8 mouse cellular contexts compared by ENCODE assay signal in the genomic region with DNA sequence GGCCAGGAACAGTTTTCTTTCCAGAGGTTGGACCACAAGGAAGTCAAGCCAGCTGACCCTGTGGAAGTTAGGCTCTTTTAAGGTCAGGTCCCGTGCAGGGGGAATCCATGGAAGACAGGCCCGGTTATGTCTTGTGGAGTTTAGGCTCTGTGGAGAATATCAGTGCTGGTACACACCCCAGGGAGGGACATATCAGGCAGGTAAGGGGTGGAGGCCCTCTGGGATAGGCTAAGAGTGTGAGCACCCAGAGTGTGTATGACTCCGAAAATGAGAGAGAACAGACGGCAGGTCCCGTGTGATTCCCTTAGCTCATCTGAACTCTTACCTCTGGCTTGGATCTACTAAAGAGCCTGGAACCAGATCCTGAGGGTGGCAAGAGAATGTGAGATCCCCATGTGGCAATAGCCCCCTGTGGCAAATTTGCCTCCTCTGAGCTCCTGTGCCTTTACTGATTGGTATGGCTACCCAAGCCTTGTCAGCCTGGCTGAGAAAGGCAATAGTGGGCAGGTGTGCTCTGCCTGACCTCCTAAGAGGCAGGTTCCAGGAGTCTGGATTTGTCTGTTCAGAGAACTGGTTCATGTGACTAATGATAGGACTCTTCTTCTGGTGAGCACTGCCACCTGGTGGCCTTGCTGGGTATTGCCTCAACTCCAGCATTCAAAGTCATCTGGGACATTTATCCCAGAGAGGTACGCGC. TPM values are rescaled to one million over a fixed set of nuclear protein-coding genes. Genes with fewer than 3 reads are reported as not detected.
DNase-seq lines count a peak whose midpoint lies in the region; ATAC-seq and TF ChIP-seq lines count a peak whose summit lies in the region.

No protein-coding gene starts in this region.

- H3K4me3 ChIP-seq in kidney, embryonic 15.5 days (replicated peaks) = no peak overlapping the region
- no peak overlapping the region for H3K4me3 ChIP-seq in cortical plate, adult 2 months (ENCODE audit: insufficient read depth, low read length)
- no peak overlapping the region for H3K4me3 ChIP-seq in kidney, embryonic 14.5 days (ENCODE audit: low read length)
- no peak overlapping the region for H3K4me3 ChIP-seq in myocyte

- H3K36me3 ChIP-seq in kidney, embryonic 15.5 days = no peaks in the 10 kb centered on the region
- H3K36me3 ChIP-seq in kidney, embryonic 14.5 days (ENCODE audit: control insufficient read depth, insufficient read depth, low read length) = no peaks in the 10 kb centered on the region
- no peaks in the 10 kb centered on the region for H3K36me3 ChIP-seq in myocyte (ENCODE audit: control insufficient read depth, insufficient read depth)

- no peak for TF ChIP-seq POLR2A in cortical plate, adult 2 months (IDR thresholded peaks at IDR 0.05; ENCODE audit: extremely low read depth, insufficient read depth, low read length)
- no peak for TF ChIP-seq POLR2A in myocyte (IDR thresholded peaks at IDR 0.05; ENCODE audit: insufficient read length, low read depth)

- no peak overlapping the region for H3K9ac ChIP-seq in kidney, embryonic 15.5 days
- no peak overlapping the region for H3K9ac ChIP-seq in kidney, embryonic 14.5 days (ENCODE audit: low read depth, low read length)

- no peak for ATAC-seq in kidney, embryonic 15.5 days (replicated peaks; ENCODE audit: low FRiP score)
- 0 out of 2 replicates have a peak, but pooled peaks have one; percentile 52 for ATAC-seq in kidney, embryonic 14.5 days (ENCODE audit: low FRiP score, low TSS enrichment)

- H3K9me3 ChIP-seq in kidney, embryonic 15.5 days (replicated peaks) = no peaks in the 10 kb centered on the region
- H3K9me3 ChIP-seq in kidney, embryonic 14.5 days (ENCODE audit: control insufficient read depth, low read length) = no peaks in the 10 kb centered on the region

- no peak overlapping the region for H3K4me2 ChIP-seq in kidney, embryonic 15.5 days
- H3K4me2 ChIP-seq in kidney, embryonic 14.5 days (replicated peaks; ENCODE audit: low read depth, low read length) = no peak overlapping the region
- no peak overlapping the region for H3K4me2 ChIP-seq in myocyte (ENCODE audit: low read depth)

- H3K4me1 ChIP-seq in kidney, embryonic 15.5 days = no peaks in the 10 kb centered on the region
- H3K4me1 ChIP-seq in cortical plate, adult 2 months (ENCODE audit: control insufficient read depth, insufficient read depth, low read length) = peaks cover 9% of the 10 kb centered on the region
- H3K4me1 ChIP-seq in kidney, embryonic 14.5 days (ENCODE audit: control insufficient read depth, insufficient read depth, low read length) = no peaks in the 10 kb centered on the region

- WGBS in kidney, embryonic 15.5 days = 60% methylated on average over 7 of the region's 7 CpGs
- 57% methylated on average over 7 of the region's 7 CpGs for WGBS in kidney, embryonic 14.5 days

- 0 out of 2 replicates have a peak, but pooled peaks cover 13% of the 10 kb centered on the region for H3K27me3 ChIP-seq in kidney, embryonic 15.5 days
- H3K27me3 ChIP-seq in kidney, embryonic 14.5 days (ENCODE audit: control insufficient read depth, insufficient read depth, low read length) = no peaks in the 10 kb centered on the region
- H3K27me3 ChIP-seq in myocyte (ENCODE audit: control insufficient read depth, insufficient read depth, insufficient read length) = peaks cover 34% of the 10 kb centered on the region

- H3ac ChIP-seq in myocyte (ENCODE audit: control insufficient read depth, insufficient read length) = no peak overlapping the region

- no peak overlapping the region for H3K27ac ChIP-seq in kidney, embryonic 15.5 days
- H3K27ac ChIP-seq in cortical plate, adult 2 months (ENCODE audit: insufficient read depth, low read length) = no peak overlapping the region
- H3K27ac ChIP-seq in kidney, embryonic 14.5 days (ENCODE audit: low read depth, low read length) = no peak overlapping the region

- peak; percentile 95 for TF ChIP-seq CTCF in cortical plate, adult 2 months (IDR thresholded peaks at IDR 0.05; ENCODE audit: extremely low read depth, insufficient read depth, low read length)

- H3K79me2 ChIP-seq in myocyte (ENCODE audit: control insufficient read depth, insufficient read depth) = no peaks in the 10 kb centered on the region

- DNase-seq in kidney, adult 11 months = peak; percentile 73
- DNase-seq in gastrocnemius, postnatal 25 days = peak; percentile 30
- peak; percentile 82 for DNase-seq in liver
- peak; percentile 63 to 85 for DNase-seq in spleen, postnatal 4 days (ENCODE audit: low spot score in 2 of 2)

TF ChIP-seq in myocyte, 11 proteins besides CTCF, POLR2A, EP300 and RAD21:
- TF ChIP-seq USF1 (IDR thresholded peaks at IDR 0.05; ENCODE audit: low read depth) = peak; percentile 30
- TF ChIP-seq REST (IDR thresholded peaks at IDR 0.05; ENCODE audit: insufficient read depth, insufficient read length) = no peak
TF ChIP-seq in myocyte: peak in this region for 1.

RNA-seq across cellular contexts. Expression of a gene that starts 28.5 kb away (rescaled TPM):
- polyA plus RNA-seq in kidney, embryonic 15.5 days (2015; fragmentation: Nextera tagmentation; extraction: Ambion mirVana) = 4.1 and 5.0 TPM in 2 replicates
- polyA plus RNA-seq in cortical plate, adult 2 months (2012; rRNA removed) = 17.6 and 17.7 TPM in 2 replicates
- total RNA-seq in gastrocnemius, postnatal 25 days (2021) = under 1 TPM in 1 of 2 experiments, not detected in 1; 0.54 TPM
- polyA plus RNA-seq in kidney, embryonic 14.5 days (2014; fragmentation: Nextera tagmentation; extraction: Ambion mirVana) = 3.8 and 5.3 TPM in 2 replicates
- not detected for polyA plus RNA-seq in myocyte (2012; fragmentation: generic; extraction: Trizol)

Comparison
In these comparisons a context has a peak if more than half of its experiments do, and no peak if none do; other contexts are left out.
1. DNase-seq: peak in every context shown above with its lines; median percentile 82 in liver; 74 in spleen, postnatal 4 days; 73 in kidney, adult 11 months; 30 in gastrocnemius, postnatal 25 days.